Mouse (Mus musculus): ENCODE results near the gene Adam19. TPM values are rescaled to one million over a fixed set of nuclear protein-coding genes. Genes with fewer than 3 reads are reported as not detected.

Gene Adam19
- polyA plus RNA-seq, 1 experiment, result 1.0 TPM

- Histone ChIP-seq H3K36me3 (ENCODE audit: control insufficient read depth, insufficient read depth, low read length) (no peaks in the 10 kb centered on the region), H3K4me3 (ENCODE audit: control insufficient read depth, low read depth, low read length) (no peak overlapping the region), H3K27ac (ENCODE audit: control insufficient read depth, insufficient read depth, low read depth, low read length) (no peak overlapping the region), H3K27me3 (ENCODE audit: control insufficient read depth, insufficient read depth, low read length) (no peaks in the 10 kb centered on the region), H3K4me1 (ENCODE audit: control insufficient read depth, insufficient read depth, low read length) (no peaks in the 10 kb centered on the region)
- no peak for TF ChIP-seq POLR2A (IDR thresholded peaks at IDR 0.05; ENCODE audit: control insufficient read depth, low read depth, low read length)
- TF ChIP-seq CTCF (IDR thresholded peaks at IDR 0.05; ENCODE audit: control insufficient read depth, insufficient read depth, insufficient replicate concordance, low read depth, low read length), result no peak
These were observed 28.1 kb downstream of the Adam19 start for GRCm38 (mm10) chr11:46083835-46084444.

- H3K4me1 ChIP-seq (ENCODE audit: control insufficient read depth, insufficient read depth, low read length), result no peaks in the 10 kb centered on the region
- H3K27ac ChIP-seq (ENCODE audit: control insufficient read depth, insufficient read depth, low read depth, low read length), result no peak overlapping the region
- no peak for TF ChIP-seq CTCF (IDR thresholded peaks at IDR 0.05; ENCODE audit: control insufficient read depth, insufficient read depth, insufficient replicate concordance, low read depth, low read length)
- TF ChIP-seq POLR2A (IDR thresholded peaks at IDR 0.05; ENCODE audit: control insufficient read depth, low read depth, low read length), result no peak
These were observed 28.8 kb downstream of the Adam19 start for GRCm38 (mm10) chr11:46084568-46084967.

GRCm38 (mm10) chr11:46085398-46086163 is 29.8 kb downstream of the Adam19 start:
- Histone ChIP-seq H3K4me3 (ENCODE audit: control insufficient read depth, low read depth, low read length) (no peak overlapping the region), H3K4me1 (ENCODE audit: control insufficient read depth, insufficient read depth, low read length) (no peaks in the 10 kb centered on the region), H3K27ac (ENCODE audit: control insufficient read depth, insufficient read depth, low read depth, low read length) (no peak overlapping the region), H3K27me3 (ENCODE audit: control insufficient read depth, insufficient read depth, low read length) (no peaks in the 10 kb centered on the region), H3K36me3 (ENCODE audit: control insufficient read depth, insufficient read depth, low read length) (no peaks in the 10 kb centered on the region)
- TF ChIP-seq POLR2A (IDR thresholded peaks at IDR 0.05; ENCODE audit: control insufficient read depth, low read depth, low read length) (no peak), CTCF (IDR thresholded peaks at IDR 0.05; ENCODE audit: control insufficient read depth, insufficient read depth, insufficient replicate concordance, low read depth, low read length) (no peak)

More at GRCm38 (mm10) chr11:46084568-46084967, 28.8 kb downstream of the Adam19 start:
- Histone ChIP-seq H3K27me3 (ENCODE audit: control insufficient read depth, insufficient read depth, low read length) (no peaks in the 10 kb centered on the region), H3K4me3 (ENCODE audit: control insufficient read depth, low read depth, low read length) (no peak overlapping the region), H3K36me3 (ENCODE audit: control insufficient read depth, insufficient read depth, low read length) (no peaks in the 10 kb centered on the region)

- TF ChIP-seq POLR2A (IDR thresholded peaks at IDR 0.05; ENCODE audit: control insufficient read depth, low read depth, low read length) (no peak), CTCF (IDR thresholded peaks at IDR 0.05; ENCODE audit: control insufficient read depth, insufficient read depth, insufficient replicate concordance, low read depth, low read length) (no peak)
- Histone ChIP-seq H3K36me3 (ENCODE audit: control insufficient read depth, insufficient read depth, low read length) (no peaks in the 10 kb centered on the region), H3K4me3 (ENCODE audit: control insufficient read depth, low read depth, low read length) (no peak overlapping the region), H3K27ac (ENCODE audit: control insufficient read depth, insufficient read depth, low read depth, low read length) (no peak overlapping the region), H3K27me3 (ENCODE audit: control insufficient read depth, insufficient read depth, low read length) (no peaks in the 10 kb centered on the region), H3K4me1 (ENCODE audit: control insufficient read depth, insufficient read depth, low read length) (no peaks in the 10 kb centered on the region)
These were observed 30.7 kb downstream of the Adam19 start for GRCm38 (mm10) chr11:46086446-46086845.

- H3K36me3 ChIP-seq (ENCODE audit: control insufficient read depth, insufficient read depth, low read length), result no peaks in the 10 kb centered on the region
- H3K27me3 ChIP-seq (ENCODE audit: control insufficient read depth, insufficient read depth, low read length), result no peaks in the 10 kb centered on the region
- no peaks in the 10 kb centered on the region for H3K4me1 ChIP-seq (ENCODE audit: control insufficient read depth, insufficient read depth, low read length)
- H3K4me3 ChIP-seq (ENCODE audit: control insufficient read depth, low read depth, low read length), result no peak overlapping the region
- no peak for TF ChIP-seq CTCF (IDR thresholded peaks at IDR 0.05; ENCODE audit: control insufficient read depth, insufficient read depth, insufficient replicate concordance, low read depth, low read length)
- TF ChIP-seq POLR2A (IDR thresholded peaks at IDR 0.05; ENCODE audit: control insufficient read depth, low read depth, low read length), result no peak
- H3K27ac ChIP-seq (ENCODE audit: control insufficient read depth, insufficient read depth, low read depth, low read length), result no peak overlapping the region
These were observed 33.4 kb downstream of the Adam19 start for GRCm38 (mm10) chr11:46089081-46089713.

GRCm38 (mm10) chr11:46090036-46090725 is 34.4 kb downstream of the Adam19 start:
- Histone ChIP-seq H3K27ac (ENCODE audit: control insufficient read depth, insufficient read depth, low read depth, low read length) (no peak overlapping the region), H3K4me1 (ENCODE audit: control insufficient read depth, insufficient read depth, low read length) (no peaks in the 10 kb centered on the region), H3K4me3 (ENCODE audit: control insufficient read depth, low read depth, low read length) (no peak overlapping the region), H3K36me3 (ENCODE audit: control insufficient read depth, insufficient read depth, low read length) (no peaks in the 10 kb centered on the region), H3K27me3 (ENCODE audit: control insufficient read depth, insufficient read depth, low read length) (no peaks in the 10 kb centered on the region)
- TF ChIP-seq POLR2A (IDR thresholded peaks at IDR 0.05; ENCODE audit: control insufficient read depth, low read depth, low read length), result no peak
- no peak for TF ChIP-seq CTCF (IDR thresholded peaks at IDR 0.05; ENCODE audit: control insufficient read depth, insufficient read depth, insufficient replicate concordance, low read depth, low read length)
